Mouse (Mus musculus) G1E-ER4 (cell line): ENCODE results near the gene C1qb. TPM values are rescaled to one million over a fixed set of nuclear protein-coding genes. Genes with fewer than 3 reads are reported as not detected.

Experiments
- GATA1 ChIP-seq: IDR thresholded peaks from one replicate; pipeline ENCODE4 v1.8.0; 2012; ENCODE audit warnings: low read length, inconsistent platforms
- polyA plus RNA-seq: library from polyadenylated mRNA; stranded (reverse); fragments of >175 nt; gene quantifications from 2 replicates; pipeline ENCODE4 v1.2.3, GENCODE M21; 2012

C1qb gene
- polyA plus RNA-seq, 1 experiment = not detected

GRCm38 (mm10) chr4:136899154-136899553 lies 13.2 kb upstream of the C1qb start:
- TF ChIP-seq GATA1 = no peak

GRCm38 (mm10) chr4:136898637-136899036 lies 12.7 kb upstream of the C1qb start, which contains the start of gene C1qa:
Gene C1qa (minus strand): TSS chr4:136898803.
- TF ChIP-seq GATA1 = no peak

- TF ChIP-seq GATA1 = no peak
Measured at GRCm38 (mm10) chr4:136898084-136898598, 12.2 kb upstream of the C1qb start.

GRCm38 (mm10) chr4:136896461-136896860 lies 10.5 kb upstream of the C1qb start:
- TF ChIP-seq GATA1 = no peak

GRCm38 (mm10) chr4:136895861-136896260 lies 9.9 kb upstream of the C1qb start:
- TF ChIP-seq GATA1 = no peak

GRCm38 (mm10) chr4:136894821-136895220 lies 8.8 kb upstream of the C1qb start:
- no peak for TF ChIP-seq GATA1

- no peak for TF ChIP-seq GATA1
Measured at GRCm38 (mm10) chr4:136893691-136894543, 7.9 kb upstream of the C1qb start.

GRCm38 (mm10) chr4:136892811-136893210 lies 6.8 kb upstream of the C1qb start, which contains the start of gene C1qc:
Gene C1qc (minus strand): TSS chr4:136893065.
- TF ChIP-seq GATA1 = no peak

GRCm38 (mm10) chr4:136892371-136892770 lies 6.4 kb upstream of the C1qb start:
- no peak for TF ChIP-seq GATA1

- TF ChIP-seq GATA1 = no peak
Measured at GRCm38 (mm10) chr4:136891115-136891514, 5.1 kb upstream of the C1qb start.

GRCm38 (mm10) chr4:136889981-136890380 lies 4.0 kb upstream of the C1qb start:
- TF ChIP-seq GATA1 = no peak

GRCm38 (mm10) chr4:136887714-136888113 lies 1.7 kb upstream of the C1qb start:
- no peak for TF ChIP-seq GATA1

GRCm38 (mm10) chr4:136878601-136879000 lies 7.4 kb downstream of the C1qb start:
- no peak for TF ChIP-seq GATA1

GRCm38 (mm10) chr4:136878171-136878570 lies 7.8 kb downstream of the C1qb start:
- TF ChIP-seq GATA1 = no peak

GRCm38 (mm10) chr4:136876971-136877370 lies 9.0 kb downstream of the C1qb start:
- no peak for TF ChIP-seq GATA1

GRCm38 (mm10) chr4:136875012-136875411 lies 11.0 kb downstream of the C1qb start:
- TF ChIP-seq GATA1 = no peak

- TF ChIP-seq GATA1 = no peak
Measured at GRCm38 (mm10) chr4:136868371-136868770, 17.6 kb downstream of the C1qb start.
